Comparison of ENCODE assay signal across 8 mouse cellular contexts in genomic region chr5:92239333-92240232, GRCm38 (mm10). TPM values are rescaled to one million over a fixed set of nuclear protein-coding genes. Genes with fewer than 3 reads are reported as not detected.
A peak's percentile ranks its signal among the peaks of the same experiment; 100 is the strongest.
DNase-seq lines count a peak whose midpoint lies in the region; ATAC-seq lines count a peak whose summit lies in the region.

No protein-coding gene starts in this region.

- no peaks in the 10 kb centered on the region for H3K4me1 ChIP-seq in midbrain, embryonic 14.5 days (ENCODE audit: control insufficient read depth, insufficient read depth, low read length)

- ATAC-seq in midbrain, embryonic 14.5 days (ENCODE audit: low FRiP score, low TSS enrichment) = peak; percentile 57

- no peaks in the 10 kb centered on the region for H3K36me3 ChIP-seq in midbrain, embryonic 14.5 days (ENCODE audit: control insufficient read depth, insufficient read depth, low read length)

- peak overlapping the region; percentile 16 for H3K4me2 ChIP-seq in midbrain, embryonic 14.5 days (ENCODE audit: low read length)

- H3K9ac ChIP-seq in midbrain, embryonic 14.5 days (replicated peaks; ENCODE audit: low read length) = no peak overlapping the region

- WGBS in midbrain, embryonic 14.5 days = 38% methylated on average over 29 of the region's 29 CpGs

- peak; percentile 57 for DNase-seq in urinary bladder, postnatal 25 days (ENCODE audit: low spot score)
- no peak for DNase-seq in urinary bladder, postnatal 4 days (ENCODE audit: low spot score in 2 of 2)
- peak; percentile 39 for DNase-seq in embryo, embryonic 11.5 days (ENCODE audit: low read depth, low spot score)
- peak; percentile 56 for DNase-seq in heart, adult 8-10 months (ENCODE audit: low spot score)
- DNase-seq in kidney, adult 8-10 months = peak; percentile 74 to 87
- peak; percentile 75 for DNase-seq in left cerebral cortex, postnatal 4 days
- DNase-seq in midbrain, embryonic 14.5 days = peak; percentile 90
- DNase-seq in testis, postnatal 10 days (ENCODE audit: low spot score) = peak; percentile 80

- H3K27me3 ChIP-seq in midbrain, embryonic 14.5 days (ENCODE audit: control insufficient read depth, insufficient read depth, low read length) = no peaks in the 10 kb centered on the region

- intact Hi-C loops in left cerebral cortex, postnatal 4 days (cut with DNase I) = no loop called here

- no peak overlapping the region for H3K4me3 ChIP-seq in midbrain, embryonic 14.5 days (replicated peaks; ENCODE audit: low read depth, low read length)

- no peaks in the 10 kb centered on the region for H3K9me3 ChIP-seq in midbrain, embryonic 14.5 days (ENCODE audit: control insufficient read depth, low read length)

- H3K27ac ChIP-seq in midbrain, embryonic 14.5 days (replicated peaks; ENCODE audit: low read depth, low read length) = no peak overlapping the region

RNA-seq across cellular contexts. Expression of gene Ppef2, which starts 16.5 kb away (rescaled TPM):
- not detected for total RNA-seq in heart, adult 8-10 months (2022)
- under 1 TPM in 1 of 2 experiments, not detected in 1; 0.34 TPM for total RNA-seq in left cerebral cortex, postnatal 4 days (2021)
- 0.43 and 0.49 TPM in 2 replicates for polyA plus RNA-seq in midbrain, embryonic 14.5 days (2014; fragmentation: Nextera tagmentation; extraction: Ambion mirVana)

RNA-seq across cellular contexts. Expression of gene U90926, which starts 24.4 kb away (rescaled TPM):
- not detected for total RNA-seq in heart, adult 8-10 months (2022)
- not detected for total RNA-seq in left cerebral cortex, postnatal 4 days (2021)
- polyA plus RNA-seq in midbrain, embryonic 14.5 days (2014; fragmentation: Nextera tagmentation; extraction: Ambion mirVana) = not detected in 2 replicates

RNA-seq across cellular contexts. Expression of gene Naaa, which starts 38.4 kb away (rescaled TPM):
- 10 to 100 TPM; 15.9 to 21.7 (median 18.8) TPM for total RNA-seq in heart, adult 8-10 months (2022)
- total RNA-seq in left cerebral cortex, postnatal 4 days (2021) = 10 to 100 TPM; 11.9 to 13.9 TPM
- 15.2 and 17.4 TPM in 2 replicates for polyA plus RNA-seq in midbrain, embryonic 14.5 days (2014; fragmentation: Nextera tagmentation; extraction: Ambion mirVana)

Comparison
In these comparisons a context has a peak if more than half of its experiments do, and no peak if none do; other contexts are left out.
1. DNase-seq: peak in urinary bladder, postnatal 25 days (single experiment), embryo, embryonic 11.5 days (single experiment), heart, adult 8-10 months (single experiment), kidney, adult 8-10 months (2 of 2), left cerebral cortex, postnatal 4 days (single experiment), midbrain, embryonic 14.5 days (single experiment) and testis, postnatal 10 days (single experiment); none in urinary bladder, postnatal 4 days (0 of 2).